Mouse (Mus musculus): ENCODE measurements around the gene Pde11a. TPM values are rescaled to one million over a fixed set of nuclear protein-coding genes. Genes with fewer than 3 reads are reported as not detected.

Gene Pde11a
- polyA plus RNA-seq, 1 experiment from 2014 or later = 0.52 TPM

- Histone ChIP-seq H3K4me1 (ENCODE audit: control insufficient read depth, insufficient read depth, low read length) (peaks cover 15% of the 10 kb centered on the region; the same call in 1 of the 2 replicates), H3K9me3 (ENCODE audit: control insufficient read depth, low read length) (no peaks in the 10 kb centered on the region), H3K36me3 (ENCODE audit: control insufficient read depth, insufficient read depth, low read length) (no peaks in the 10 kb centered on the region), H3K4me3 (ENCODE audit: low read depth, low read length) (no peak overlapping the region), H3K27me3 (ENCODE audit: control insufficient read depth, insufficient read depth, low read length) (no peaks in the 10 kb centered on the region), H3K27ac (replicated peaks; ENCODE audit: low read depth, low read length) (no peak overlapping the region), H3K4me2 (ENCODE audit: low read depth, severe bottlenecking) (no peak overlapping the region), H3K9ac (ENCODE audit: low read length) (no peak overlapping the region)
- ATAC-seq (ENCODE audit: insufficient number of reproducible peaks, low FRiP score, low TSS enrichment, low read depth) (no peak), DNase-seq (ENCODE audit: low spot score) (no peak)
- 16% methylated on average over 3 of the region's 3 CpGs for WGBS
These were observed 258.0 kb downstream of the Pde11a start for GRCm38 (mm10) chr2:76080549-76080948.

DNA sequence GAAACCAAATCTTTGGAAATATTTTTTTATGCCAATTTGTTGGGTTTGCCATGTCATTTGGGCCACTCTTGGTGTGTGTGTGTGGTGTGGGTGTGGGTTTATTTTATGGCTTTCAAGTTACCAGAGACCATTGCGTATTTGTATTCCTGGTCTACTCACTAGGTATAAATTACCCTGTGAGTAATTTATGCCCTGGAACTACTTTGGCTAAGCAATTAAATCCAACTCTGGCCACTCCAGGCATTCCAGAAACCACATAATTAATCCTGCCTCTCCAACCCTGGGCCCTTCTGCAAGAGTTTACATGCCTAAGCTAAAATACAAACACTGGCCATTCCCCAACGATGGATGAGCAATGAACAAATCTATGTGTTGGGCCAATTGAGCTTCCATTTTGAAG is 261.7 kb downstream of the Pde11a start:
- Histone ChIP-seq H3K9me3 (ENCODE audit: control insufficient read depth, low read length) (no peaks in the 10 kb centered on the region), H3K4me3 (ENCODE audit: low read depth, low read length) (no peak overlapping the region), H3K4me2 (ENCODE audit: low read depth, severe bottlenecking) (no peak overlapping the region), H3K9ac (ENCODE audit: low read length) (no peak overlapping the region), H3K36me3 (ENCODE audit: control insufficient read depth, insufficient read depth, low read length) (no peaks in the 10 kb centered on the region), H3K4me1 (ENCODE audit: control insufficient read depth, insufficient read depth, low read length) (peaks cover 10% of the 10 kb centered on the region; the same call in 1 of the 2 replicates), H3K27me3 (ENCODE audit: control insufficient read depth, insufficient read depth, low read length) (no peaks in the 10 kb centered on the region), H3K27ac (replicated peaks; ENCODE audit: low read depth, low read length) (no peak overlapping the region; the same call in 1 of the 2 replicates)
- DNase-seq (ENCODE audit: low spot score) (no peak), ATAC-seq (ENCODE audit: insufficient number of reproducible peaks, low FRiP score, low TSS enrichment, low read depth) (no peak)
- 9% methylated on average over 2 of the region's 2 CpGs for WGBS

- no peak overlapping the region for H3K9ac ChIP-seq (ENCODE audit: low read length)
- no peaks in the 10 kb centered on the region for H3K36me3 ChIP-seq (ENCODE audit: control insufficient read depth, insufficient read depth, low read length)
- H3K4me3 ChIP-seq (ENCODE audit: low read depth, low read length) = no peak overlapping the region
- H3K4me1 ChIP-seq (ENCODE audit: control insufficient read depth, insufficient read depth, low read length) = peaks cover 8% of the 10 kb centered on the region; the same call in 1 of the 2 replicates
- H3K27ac ChIP-seq (replicated peaks; ENCODE audit: low read depth, low read length) = no peak overlapping the region
- 84% methylated on average over 4 of the region's 4 CpGs for WGBS
- no peak for ATAC-seq (ENCODE audit: insufficient number of reproducible peaks, low FRiP score, low TSS enrichment, low read depth)
- H3K27me3 ChIP-seq (ENCODE audit: control insufficient read depth, insufficient read depth, low read length) = no peaks in the 10 kb centered on the region
- H3K4me2 ChIP-seq (ENCODE audit: low read depth, severe bottlenecking) = no peak overlapping the region
- DNase-seq (ENCODE audit: low spot score) = no peak
- H3K9me3 ChIP-seq (ENCODE audit: control insufficient read depth, low read length) = no peaks in the 10 kb centered on the region
These were observed 262.5 kb downstream of the Pde11a start for GRCm38 (mm10) chr2:76076047-76076446.

GRCm38 (mm10) chr2:76073079-76073478 is 265.5 kb downstream of the Pde11a start:
- no peak for ATAC-seq (ENCODE audit: insufficient number of reproducible peaks, low FRiP score, low TSS enrichment, low read depth)
- H3K9me3 ChIP-seq (ENCODE audit: control insufficient read depth, low read length) = no peaks in the 10 kb centered on the region
- H3K4me1 ChIP-seq (ENCODE audit: control insufficient read depth, insufficient read depth, low read length) = peaks cover 12% of the 10 kb centered on the region
- no peaks in the 10 kb centered on the region for H3K27me3 ChIP-seq (ENCODE audit: control insufficient read depth, insufficient read depth, low read length)
- H3K27ac ChIP-seq (replicated peaks; ENCODE audit: low read depth, low read length) = no peak overlapping the region
- H3K36me3 ChIP-seq (ENCODE audit: control insufficient read depth, insufficient read depth, low read length) = no peaks in the 10 kb centered on the region
- H3K9ac ChIP-seq (ENCODE audit: low read length) = no peak overlapping the region
- no peak overlapping the region for H3K4me3 ChIP-seq (ENCODE audit: low read depth, low read length)
- H3K4me2 ChIP-seq (ENCODE audit: low read depth, severe bottlenecking) = no peak overlapping the region
- no peak for DNase-seq (ENCODE audit: low spot score)
- 76% methylated on average over 6 of the region's 6 CpGs for WGBS

DNA sequence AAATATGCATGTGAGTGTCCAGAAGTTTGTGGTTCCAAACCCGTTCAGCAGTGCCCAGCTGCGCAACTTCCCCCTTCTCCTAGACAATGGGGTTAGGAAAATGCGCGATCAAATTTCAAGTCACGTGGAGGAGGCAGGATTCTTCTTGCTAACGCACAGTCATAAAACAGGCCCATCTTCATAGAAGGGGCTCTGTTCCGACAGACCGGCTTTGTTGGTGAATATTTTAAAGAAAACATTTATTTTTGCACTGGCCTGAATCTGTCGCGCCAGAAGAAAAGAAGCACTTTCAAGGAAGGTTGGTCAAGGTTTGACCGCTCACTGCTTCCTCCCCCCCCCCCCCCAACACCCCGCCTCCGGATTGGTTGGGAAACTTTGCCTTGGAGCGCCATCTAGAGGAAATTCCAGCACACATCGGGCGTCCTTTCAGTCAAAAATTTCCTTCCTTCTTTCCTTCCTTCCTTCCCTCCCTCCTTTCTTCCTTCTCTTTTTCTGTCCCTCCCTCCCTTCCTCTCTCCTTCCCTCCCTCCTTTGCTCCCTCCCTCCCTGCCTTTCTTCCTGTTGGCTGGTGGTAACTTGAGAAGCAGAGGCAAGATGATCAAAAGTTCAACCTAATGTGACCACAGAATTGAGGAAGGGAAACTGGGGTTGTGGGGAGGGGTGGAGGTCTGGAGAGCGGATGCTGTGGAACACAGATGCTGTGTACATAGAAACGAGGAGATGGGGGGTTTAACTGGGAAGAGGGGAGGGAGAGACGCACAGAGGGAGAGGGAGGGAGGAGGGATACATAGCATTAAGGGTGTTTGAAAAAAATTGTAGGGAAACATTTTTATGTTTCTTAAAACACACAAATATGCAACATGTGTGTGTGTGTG is 267.9 kb downstream of the Pde11a start:
- Histone ChIP-seq H3K4me3 (ENCODE audit: low read depth, low read length) (peak overlapping the region; percentile 20), H3K4me2 (ENCODE audit: low read depth, severe bottlenecking) (peak overlapping the region; percentile 39), H3K9ac (ENCODE audit: low read length) (peak overlapping the region; percentile 30; the same call in 1 of the 2 replicates), H3K4me1 (ENCODE audit: control insufficient read depth, insufficient read depth, low read length) (peaks cover 8% of the 10 kb centered on the region; the same call in 1 of the 2 replicates), H3K36me3 (ENCODE audit: control insufficient read depth, insufficient read depth, low read length) (no peaks in the 10 kb centered on the region), H3K27me3 (ENCODE audit: control insufficient read depth, insufficient read depth, low read length) (no peaks in the 10 kb centered on the region), H3K27ac (replicated peaks; ENCODE audit: low read depth, low read length) (peak overlapping the region; percentile 58; the same call in 1 of the 2 replicates), H3K9me3 (ENCODE audit: control insufficient read depth, low read length) (no peaks in the 10 kb centered on the region)
- DNase-seq (ENCODE audit: low spot score) (peak; percentile 87), ATAC-seq (ENCODE audit: insufficient number of reproducible peaks, low FRiP score, low TSS enrichment, low read depth) (peak; percentile 89)
- WGBS = 1% methylated on average over 19 of the region's 19 CpGs

- Histone ChIP-seq H3K27me3 (ENCODE audit: control insufficient read depth, insufficient read depth, low read length) (no peaks in the 10 kb centered on the region), H3K4me2 (ENCODE audit: low read depth, severe bottlenecking) (peak overlapping the region; percentile 27; the same call in 1 of the 2 replicates), H3K4me3 (ENCODE audit: low read depth, low read length) (no peak overlapping the region), H3K9ac (ENCODE audit: low read length) (peak overlapping the region; percentile 2; the same call in 1 of the 2 replicates), H3K4me1 (ENCODE audit: control insufficient read depth, insufficient read depth, low read length) (peaks cover 8% of the 10 kb centered on the region; the same call in 1 of the 2 replicates), H3K36me3 (ENCODE audit: control insufficient read depth, insufficient read depth, low read length) (no peaks in the 10 kb centered on the region), H3K27ac (replicated peaks; ENCODE audit: low read depth, low read length) (peak overlapping the region; percentile 42; the same call in 1 of the 2 replicates), H3K9me3 (ENCODE audit: control insufficient read depth, low read length) (no peaks in the 10 kb centered on the region)
- DNase-seq (ENCODE audit: low spot score) (peak; percentile 66), ATAC-seq (ENCODE audit: insufficient number of reproducible peaks, low FRiP score, low TSS enrichment, low read depth) (no peak)
- 19% methylated on average over 13 of the region's 13 CpGs for WGBS
These were observed 269.3 kb downstream of the Pde11a start for GRCm38 (mm10) chr2:76069238-76069637.

DNA sequence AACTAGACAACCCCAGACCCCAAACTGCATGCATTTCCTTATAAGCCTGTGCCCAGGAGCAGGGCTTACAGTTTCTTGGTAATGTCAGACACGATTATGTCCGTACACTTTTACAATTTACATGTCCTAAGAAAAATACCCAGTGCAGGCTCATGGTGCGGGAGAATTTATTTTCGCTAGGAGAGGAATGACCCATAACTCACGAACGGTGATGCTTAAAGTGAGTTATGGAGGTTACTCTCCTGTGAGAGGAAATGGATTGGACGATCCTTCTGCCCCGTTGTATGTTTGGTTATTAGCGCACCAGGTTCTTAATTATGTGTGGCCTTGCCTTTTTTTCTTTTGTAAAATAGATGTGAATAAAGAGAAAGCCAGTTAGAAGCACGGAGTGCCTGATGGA is 270.4 kb downstream of the Pde11a start:
- Histone ChIP-seq H3K36me3 (ENCODE audit: control insufficient read depth, insufficient read depth, low read length) (no peaks in the 10 kb centered on the region), H3K9ac (ENCODE audit: low read length) (no peak overlapping the region), H3K27me3 (ENCODE audit: control insufficient read depth, insufficient read depth, low read length) (no peaks in the 10 kb centered on the region), H3K4me2 (ENCODE audit: low read depth, severe bottlenecking) (no peak overlapping the region), H3K9me3 (ENCODE audit: control insufficient read depth, low read length) (no peaks in the 10 kb centered on the region), H3K4me1 (ENCODE audit: control insufficient read depth, insufficient read depth, low read length) (peaks cover 8% of the 10 kb centered on the region; the same call in 1 of the 2 replicates), H3K27ac (replicated peaks; ENCODE audit: low read depth, low read length) (no peak overlapping the region; the same call in 1 of the 2 replicates), H3K4me3 (ENCODE audit: low read depth, low read length) (no peak overlapping the region)
- 25% methylated on average over 10 of the region's 10 CpGs for WGBS
- ATAC-seq (ENCODE audit: insufficient number of reproducible peaks, low FRiP score, low TSS enrichment, low read depth) (0 out of 2 replicates have a peak, but pooled peaks have one; percentile 24), DNase-seq (ENCODE audit: low spot score) (no peak)

DNA sequence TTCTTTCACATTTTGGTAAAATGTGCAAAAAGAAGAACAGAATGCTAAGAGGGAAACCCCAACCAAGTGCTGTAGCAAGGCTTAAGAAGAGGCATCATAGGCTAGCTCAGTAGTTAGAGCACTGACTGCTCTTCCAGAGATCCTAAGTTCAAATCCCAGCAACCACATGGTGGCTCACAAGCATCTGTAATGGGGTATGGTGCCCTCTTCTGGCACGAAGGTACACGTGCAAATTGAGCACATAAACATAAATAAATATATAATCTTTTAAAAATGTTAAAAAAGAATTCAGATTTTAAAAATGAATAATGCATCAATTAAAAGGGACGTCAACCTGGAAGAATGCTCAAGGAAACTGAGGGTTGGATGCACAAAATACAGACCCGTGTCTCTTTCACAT is 271.4 kb downstream of the Pde11a start:
- Histone ChIP-seq H3K4me3 (ENCODE audit: low read depth, low read length) (no peak overlapping the region), H3K4me2 (ENCODE audit: low read depth, severe bottlenecking) (no peak overlapping the region), H3K9me3 (ENCODE audit: control insufficient read depth, low read length) (no peaks in the 10 kb centered on the region), H3K27me3 (ENCODE audit: control insufficient read depth, insufficient read depth, low read length) (no peaks in the 10 kb centered on the region), H3K36me3 (ENCODE audit: control insufficient read depth, insufficient read depth, low read length) (no peaks in the 10 kb centered on the region), H3K4me1 (ENCODE audit: control insufficient read depth, insufficient read depth, low read length) (peaks cover 8% of the 10 kb centered on the region; the same call in 1 of the 2 replicates), H3K9ac (ENCODE audit: low read length) (no peak overlapping the region), H3K27ac (replicated peaks; ENCODE audit: low read depth, low read length) (no peak overlapping the region)
- DNase-seq (ENCODE audit: low spot score) = no peak
- WGBS = 57% methylated on average over 4 of the region's 4 CpGs
- ATAC-seq (ENCODE audit: insufficient number of reproducible peaks, low FRiP score, low TSS enrichment, low read depth) = no peak

Measured in limb, embryonic 11.5 days (tissue).